Mouse (Mus musculus) MN1 (cell line): Measurements from ENCODE around the gene Pomp.
"Not testable (repeated sequence)": the region's sequence is repeated elsewhere in the genome, so short reads cannot be mapped to it uniquely, and the experiment has no call there.

Experiments used
- DNase-seq: peaks from one replicate; pipeline ENCODE4 v3.0.0-alpha.2; 2016; ENCODE audit warnings: low spot score

Pomp gene

GRCm38 (mm10) chr5:147860076-147860448 is 199 bp upstream of the Pomp start:
- DNase-seq = no peak

DNA sequence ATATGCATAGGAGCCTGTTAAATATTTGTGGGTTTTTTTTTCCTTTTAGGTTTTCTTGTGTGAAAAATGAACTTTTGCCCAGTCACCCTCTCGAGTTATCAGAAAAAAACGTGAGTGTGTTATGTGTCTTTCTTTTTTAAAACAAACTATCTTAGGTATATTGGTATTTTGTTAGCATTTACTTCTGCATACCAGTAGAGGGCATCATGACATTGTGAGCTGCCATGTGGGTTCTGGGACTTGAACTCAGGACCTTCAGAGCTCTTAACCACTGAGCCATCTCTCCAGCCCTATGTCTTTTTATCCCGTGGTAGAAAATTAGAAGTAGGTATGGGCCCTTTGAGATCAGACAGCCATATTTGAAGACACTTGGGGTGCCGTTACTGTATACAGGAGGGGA is 8.4 kb downstream of the Pomp start:
- no peak for DNase-seq

GRCm38 (mm10) chr5:147869568-147869967 is 9.3 kb downstream of the Pomp start:
- DNase-seq = no peak

DNA sequence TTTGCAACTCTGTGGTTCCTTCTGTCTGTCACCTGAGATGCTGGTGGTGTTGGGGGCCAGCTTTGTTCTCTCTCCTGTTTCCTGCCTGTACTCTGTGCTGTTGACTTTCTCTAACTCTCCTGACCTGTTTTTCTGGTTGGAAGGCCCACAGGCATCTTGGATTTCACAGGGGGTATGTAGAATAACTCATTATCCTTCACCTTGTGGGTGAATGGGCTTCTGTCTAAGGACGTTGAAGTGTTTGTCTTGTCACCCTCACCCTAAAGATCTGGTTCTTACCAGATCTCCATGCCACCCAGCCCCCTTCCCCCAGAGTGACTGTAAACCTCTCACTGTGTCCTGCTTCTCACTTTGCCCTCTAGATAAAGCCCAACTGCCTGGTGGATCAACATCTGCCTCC is 10.0 kb downstream of the Pomp start:
- DNase-seq = no peak

DNA sequence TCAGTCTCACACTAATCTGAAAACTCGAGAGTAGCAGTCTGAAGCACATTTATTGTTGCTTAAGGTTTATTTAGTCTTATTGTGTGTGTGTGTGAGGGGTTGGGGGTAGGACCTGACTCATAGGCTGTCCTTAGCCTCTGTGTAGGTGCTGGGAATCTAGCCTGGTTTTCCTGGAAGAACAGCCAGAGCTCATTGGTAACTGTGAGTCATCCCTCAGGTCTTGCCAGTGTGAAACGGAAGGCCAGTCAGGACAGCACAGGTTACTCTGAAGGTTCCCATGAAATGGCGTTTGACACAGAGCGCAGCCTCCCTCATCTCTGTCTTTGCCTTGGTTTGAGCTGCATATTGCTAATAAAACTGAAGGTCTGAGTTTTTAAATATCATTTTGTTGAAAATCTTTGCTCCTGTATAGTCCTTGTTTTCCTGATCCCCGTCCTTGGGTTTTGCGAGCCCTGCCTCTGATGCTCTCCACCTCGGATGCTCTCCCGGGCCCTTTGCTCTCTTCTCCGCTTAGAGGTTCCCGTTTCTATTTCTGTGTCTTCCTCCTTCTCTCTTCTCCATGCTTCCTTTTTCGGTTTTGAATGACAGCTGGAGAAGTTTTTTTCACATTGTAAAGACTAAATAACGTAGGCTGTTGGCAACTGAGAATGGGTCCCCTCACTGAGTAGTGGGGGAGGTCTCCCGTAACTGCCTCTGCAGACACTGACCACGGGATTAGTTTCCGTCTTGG is 11.0 kb downstream of the Pomp start:
- no peak for DNase-seq

GRCm38 (mm10) chr5:147874491-147875065 is 14.3 kb downstream of the Pomp start:
- DNase-seq = no peak

GRCm38 (mm10) chr5:147875210-147875609 is 14.9 kb downstream of the Pomp start:
- no peak for DNase-seq

DNA sequence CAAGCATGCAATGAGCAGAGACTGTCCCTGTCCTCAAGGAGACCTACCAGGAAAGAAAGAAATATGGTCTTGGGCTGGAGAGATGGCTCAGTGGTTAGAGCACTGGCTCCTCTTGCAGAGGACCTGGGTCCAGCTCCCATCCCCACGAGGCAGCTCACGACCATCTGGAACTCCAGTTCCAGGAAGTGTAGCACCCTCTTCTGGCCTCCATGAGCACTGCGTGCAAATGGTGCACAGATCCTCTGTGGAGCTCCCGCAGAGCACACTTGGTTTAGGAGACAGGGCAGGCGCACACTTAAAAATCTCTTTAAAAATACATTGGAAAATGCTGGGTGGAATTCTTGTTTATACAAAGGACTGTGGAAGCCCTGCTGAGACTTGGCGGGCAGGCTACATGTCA is 17.3 kb downstream of the Pomp start:
- DNase-seq = no peak

- DNase-seq = no peak
Measured at GRCm38 (mm10) chr5:147879971-147880682, 19.9 kb downstream of the Pomp start.

DNA sequence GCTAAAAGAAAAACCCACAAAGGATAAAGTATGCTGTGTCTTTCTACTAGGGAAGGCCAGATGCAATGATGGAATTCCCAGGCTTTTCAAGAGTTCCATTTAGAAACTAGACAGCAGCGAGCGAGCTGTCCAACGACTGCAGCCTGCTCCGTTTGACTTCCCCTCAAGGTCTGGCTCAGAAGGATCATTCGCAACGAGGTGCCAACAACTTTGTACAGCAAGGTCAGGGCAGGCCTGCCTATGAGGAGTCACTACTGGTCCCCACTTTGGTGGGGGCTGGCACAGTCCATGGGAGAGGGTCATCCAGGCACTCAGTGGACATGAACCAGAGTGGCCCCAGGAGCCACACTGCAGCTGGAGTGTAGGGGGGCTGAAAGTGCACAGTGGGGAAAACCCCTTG is 23.3 kb downstream of the Pomp start:
- DNase-seq = no peak

DNA sequence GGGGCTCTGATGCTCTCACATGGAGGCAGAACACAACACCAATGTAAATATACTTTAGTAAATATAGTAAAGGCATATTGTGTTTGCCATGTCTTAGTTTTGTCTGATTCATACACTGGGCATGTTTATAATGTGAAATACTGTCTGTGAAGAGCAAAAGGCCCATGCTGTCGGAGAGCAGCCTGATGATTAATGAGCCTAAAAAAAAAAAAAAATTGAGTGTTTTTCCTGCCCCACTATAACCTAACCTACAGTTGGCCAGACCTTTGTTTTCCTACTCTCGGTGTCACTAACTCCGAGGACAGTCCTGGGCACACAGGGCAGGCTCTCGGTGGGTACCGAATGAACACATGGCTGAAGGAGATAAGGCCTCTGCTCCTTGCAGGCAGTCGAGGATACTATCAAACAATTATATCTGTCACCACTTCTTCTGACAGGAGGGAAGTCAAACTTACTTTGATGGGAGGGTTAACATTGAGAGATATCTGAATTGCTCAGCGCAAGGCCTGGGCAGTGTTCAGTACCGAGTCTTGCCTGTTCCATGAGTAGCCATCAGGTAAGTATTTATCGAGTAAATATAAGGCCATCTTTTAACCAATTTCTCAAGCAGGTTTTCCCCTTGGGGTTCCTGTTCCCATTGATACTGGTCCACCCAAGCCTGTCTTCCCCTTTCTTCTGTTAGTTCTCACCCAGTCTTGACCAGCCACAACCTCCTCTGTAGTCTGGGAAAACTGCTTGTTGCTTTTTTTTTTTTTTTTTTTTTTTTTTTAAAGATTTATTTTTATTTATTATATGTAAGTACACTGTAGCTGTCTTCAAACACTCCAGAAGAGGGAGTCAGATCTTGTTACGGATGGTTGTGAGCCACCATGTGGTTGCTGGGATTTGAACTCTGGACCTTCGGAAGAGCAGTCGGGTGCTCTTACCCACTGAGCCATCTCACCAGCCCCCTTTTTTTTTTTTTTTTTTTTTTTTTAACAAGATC is 28.3 kb downstream of the Pomp start:
- no peak for DNase-seq

GRCm38 (mm10) chr5:147892735-147893134 is 32.5 kb downstream of the Pomp start:
- DNase-seq = no peak

DNA sequence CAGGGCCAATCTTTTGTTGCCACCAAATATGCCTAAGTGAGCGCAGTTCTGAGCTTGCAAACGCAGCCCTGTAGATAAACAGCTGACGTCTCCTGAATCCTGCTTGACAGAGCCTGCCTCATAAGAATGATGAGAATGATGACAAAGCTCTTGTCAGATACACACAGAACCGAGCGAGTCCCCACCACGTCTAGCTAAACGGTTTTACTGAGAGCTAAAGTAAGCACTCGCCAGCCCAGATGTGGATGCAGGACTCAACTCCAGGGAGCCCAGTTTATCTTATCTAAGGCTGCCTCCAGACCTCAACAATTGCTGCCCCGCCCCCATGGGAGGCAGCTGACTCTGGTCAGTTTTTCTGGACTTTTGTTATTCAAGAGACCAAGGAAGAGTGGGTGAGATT is 32.9 kb downstream of the Pomp start:
- DNase-seq = peak; percentile 59

DNA sequence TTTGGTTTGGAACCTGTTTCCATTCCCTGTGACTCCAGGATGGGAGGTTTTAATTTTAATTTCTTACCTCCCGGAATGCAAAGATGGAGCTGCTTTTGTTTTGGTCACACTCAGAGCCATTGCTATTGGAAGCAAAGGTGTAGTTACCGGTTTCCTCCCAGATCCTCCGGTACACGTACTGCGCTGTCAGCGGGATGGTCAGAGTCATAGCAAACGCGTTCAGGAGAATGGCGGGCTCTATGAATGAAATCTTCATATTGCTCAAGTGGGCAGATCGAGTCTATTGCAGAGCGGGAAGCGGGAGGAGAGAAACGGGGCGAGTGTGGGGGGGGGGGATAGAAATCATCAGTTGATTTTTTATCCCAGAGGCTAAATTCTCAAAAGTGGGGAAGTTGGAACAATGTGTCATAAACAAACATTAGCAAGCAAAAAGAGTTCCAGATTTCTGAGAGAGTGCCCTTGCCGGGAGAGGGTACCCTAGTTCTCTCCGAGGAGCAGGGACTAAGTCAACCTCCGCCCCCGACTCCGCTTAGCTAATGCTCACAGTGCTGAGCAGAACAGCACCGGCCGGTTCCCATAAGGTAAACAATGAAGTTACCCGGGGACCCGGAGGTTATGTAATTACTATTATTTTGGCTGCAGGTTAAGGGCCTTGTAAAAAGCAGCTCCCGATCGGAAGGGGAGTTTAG is 33.6 kb downstream of the Pomp start:
- DNase-seq = peak; percentile 28

DNA sequence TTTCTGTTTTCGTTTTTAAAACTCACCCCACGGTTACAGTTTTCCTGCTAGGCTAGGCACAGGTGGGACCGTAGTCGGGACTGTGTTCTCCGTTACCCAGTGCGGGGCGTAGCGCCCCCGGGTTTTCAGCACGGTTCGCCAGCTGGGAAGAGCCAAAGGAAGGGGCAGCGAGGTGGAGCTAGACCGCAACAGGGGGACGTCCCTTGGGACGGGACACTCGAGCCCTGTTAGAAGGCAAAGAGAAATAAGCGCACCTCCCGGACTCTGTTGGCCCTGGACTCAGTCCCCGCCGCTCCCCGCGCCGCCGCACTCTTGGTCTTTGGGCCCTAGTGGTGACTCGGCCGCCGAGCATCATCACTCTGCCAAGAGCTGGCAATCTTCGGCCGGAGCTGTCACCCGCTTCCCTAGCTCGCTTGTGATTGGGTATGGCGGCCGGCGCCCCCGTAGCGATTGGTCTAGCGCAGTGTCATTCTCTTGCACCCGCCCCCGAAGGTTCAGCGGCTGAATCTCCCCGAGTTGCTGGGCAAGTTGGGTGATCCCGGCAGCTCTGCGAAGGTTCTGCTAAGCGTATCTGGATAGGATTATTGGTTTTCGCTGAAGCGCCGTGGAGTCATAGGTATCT is 34.3 kb downstream of the Pomp start, which contains the start of gene Slc46a3:
Slc46a3 (minus strand) TSS at position 361 of the 622 bp plus-strand sequence.
- peak; percentile 96 for DNase-seq

- no peak for DNase-seq
Measured at GRCm38 (mm10) chr5:147895436-147896198, 35.4 kb downstream of the Pomp start.

- DNase-seq = not testable (repeated sequence)
Measured at GRCm38 (mm10) chr5:147896501-147896900, 36.2 kb downstream of the Pomp start.

- no peak for DNase-seq
Measured at GRCm38 (mm10) chr5:147898254-147898653, 38.0 kb downstream of the Pomp start.

GRCm38 (mm10) chr5:147898968-147899549 is 38.8 kb downstream of the Pomp start:
- DNase-seq = no peak
